ENCODE assay signal across 10 mouse cellular contexts in genomic region chr13:16829589-16829988, GRCm38 (mm10).
DNase-seq lines count a peak whose midpoint lies in the region; ATAC-seq and TF ChIP-seq lines count a peak whose summit lies in the region.
"Had no signal": no experiment of that assay in that cellular context is flagged by ENCODE, and none has a peak within 500 bp of the region (broad histone marks: within the 10 kb centered on the region; RNA-seq: fewer than 3 reads in every experiment).

No protein-coding gene starts in this region.

- H3K4me1 ChIP-seq in heart, embryonic 15.5 days (replicated peaks) = peaks cover 10% of the 10 kb centered on the region; the same call in 1 of the 2 replicates

- no peaks in the 10 kb centered on the region for H3K36me3 ChIP-seq in heart, embryonic 15.5 days

- H3K27ac ChIP-seq in heart, embryonic 15.5 days = peak overlapping the region; percentile 54; the same call in 1 of the 2 replicates
- H3K27ac ChIP-seq: liver, embryonic 14.5 days had no signal

- H3K9ac ChIP-seq in heart, embryonic 15.5 days = no peak overlapping the region
- H3K9ac ChIP-seq: liver, embryonic 14.5 days had no signal

- H3K4me2 ChIP-seq in heart, embryonic 15.5 days = no peak overlapping the region

- H3K27me3 ChIP-seq in heart, embryonic 15.5 days = no peaks in the 10 kb centered on the region
- H3K27me3 ChIP-seq: Patski had no signal

- no peak for TF ChIP-seq POLR2A in brain, embryonic 14.5 days (IDR thresholded peaks at IDR 0.05; ENCODE audit: borderline replicate concordance, extremely low read depth, insufficient read depth, insufficient read length, poor library complexity, severe bottlenecking)

- 0 out of 2 replicates have a peak, but pooled peaks have one; percentile 27 for ATAC-seq in heart, embryonic 15.5 days (replicated peaks; ENCODE audit: insufficient number of reproducible peaks, insufficient read depth, low FRiP score, low read depth)
- ATAC-seq: Patski had no signal

- DNase-seq in heart, adult 11 months = no peak
- peak; percentile 13 for DNase-seq in lung, postnatal 10 days
- DNase-seq in lung, postnatal 14 days = no peak
- peak; percentile 51 for DNase-seq in brain, embryonic 14.5 days (ENCODE audit: low read depth)
- peak; percentile 4 to 36 for DNase-seq in kidney, postnatal 36 days
- DNase-seq in urinary bladder, adult 2 months (ENCODE audit: low spot score) = no peak

- no peak for TF ChIP-seq CTCF in brain, embryonic 14.5 days (IDR thresholded peaks at IDR 0.05; ENCODE audit: borderline replicate concordance, extremely low read depth, insufficient read depth, insufficient read length)

- 42% methylated on average over 2 of the region's 2 CpGs for WGBS in heart, embryonic 15.5 days

- H3K9me3 ChIP-seq in heart, embryonic 15.5 days (replicated peaks) = no peaks in the 10 kb centered on the region

- no peak overlapping the region for H3K4me3 ChIP-seq in heart, embryonic 15.5 days
- H3K4me3 ChIP-seq: myocyte had no signal

Comparison
In these comparisons a context has a peak if more than half of its experiments do, and no peak if none do; other contexts are left out.
1. DNase-seq: peak in lung, postnatal 10 days (single experiment), brain, embryonic 14.5 days (single experiment) and kidney, postnatal 36 days (2 of 2); none in heart, adult 11 months (single experiment), lung, postnatal 14 days (single experiment) and urinary bladder, adult 2 months (single experiment).